Mouse (Mus musculus) forebrain, embryonic 12.5 days (tissue): Measurements from ENCODE around the gene Rdh12. TPM values are rescaled to one million over a fixed set of nuclear protein-coding genes. Genes with fewer than 3 reads are reported as not detected.
"Not testable (repeated sequence)": the region's sequence is repeated elsewhere in the genome, so short reads cannot be mapped to it uniquely, and the experiment has no call there.

ENCODE experiments used
- ATAC-seq: fragments of 200-750 bp; cut with Nextera tagmentation; 2 replicates; pipeline ENCODE4 v1.8.0; 2017; ENCODE audit warnings: moderate TSS enrichment; ENCODE audit not compliant: low FRiP score
- H3K27ac ChIP-seq: fragments of 300-500 bp; sonication (generic); 2 replicates; pipeline ENCODE4 v1.5.1; 2016; ENCODE audit warnings: mild to moderate bottlenecking
- H3K27me3 ChIP-seq: fragments of 300-500 bp; sonication (generic); 2 replicates; pipeline ENCODE4 v1.6.1; 2016; ENCODE audit warnings: mild to moderate bottlenecking
- H3K36me3 ChIP-seq: fragments of 300-500 bp; sonication (generic); replicated peaks from 2 replicates; pipeline ENCODE4 v1.6.1; 2016; ENCODE audit warnings: mild to moderate bottlenecking
- H3K4me1 ChIP-seq: fragments of 300-500 bp; sonication (generic); 2 replicates; pipeline ENCODE4 v1.6.1; 2016
- H3K4me2 ChIP-seq: fragments of 300-500 bp; sonication (generic); 2 replicates; pipeline ENCODE4 v1.6.1; 2016; ENCODE audit warnings: mild to moderate bottlenecking, moderate library complexity
- H3K4me3 ChIP-seq: fragments of 300-500 bp; sonication (generic); replicated peaks from 2 replicates; pipeline ENCODE4 v1.5.1; 2016; ENCODE audit warnings: mild to moderate bottlenecking
- H3K9ac ChIP-seq: fragments of 300-500 bp; sonication (generic); 2 replicates; pipeline ENCODE4 v1.6.1; 2016; ENCODE audit warnings: mild to moderate bottlenecking
- H3K9me3 ChIP-seq: fragments of 300-500 bp; sonication (generic); 2 replicates; pipeline ENCODE4 v1.6.1; 2016
- WGBS: fragments of 180-500 bp; shearing (Covaris S2); methylation state at CpG from one replicate; pipeline ENCODE4 v1.1.7; 2016; 5-methylcytosine and 5-hydroxymethylcytosine counted together
- polyA plus RNA-seq: library from polyadenylated mRNA; unstranded; fragments of >200 nt; fragmentation: Nextera tagmentation; extraction: Ambion mirVana; gene quantifications from 2 replicates; pipeline ENCODE4 v1.2.1, GENCODE M21; 2016

Gene Rdh12
- polyA plus RNA-seq: 1.4 and 1.5 TPM in 2 replicates

DNA sequence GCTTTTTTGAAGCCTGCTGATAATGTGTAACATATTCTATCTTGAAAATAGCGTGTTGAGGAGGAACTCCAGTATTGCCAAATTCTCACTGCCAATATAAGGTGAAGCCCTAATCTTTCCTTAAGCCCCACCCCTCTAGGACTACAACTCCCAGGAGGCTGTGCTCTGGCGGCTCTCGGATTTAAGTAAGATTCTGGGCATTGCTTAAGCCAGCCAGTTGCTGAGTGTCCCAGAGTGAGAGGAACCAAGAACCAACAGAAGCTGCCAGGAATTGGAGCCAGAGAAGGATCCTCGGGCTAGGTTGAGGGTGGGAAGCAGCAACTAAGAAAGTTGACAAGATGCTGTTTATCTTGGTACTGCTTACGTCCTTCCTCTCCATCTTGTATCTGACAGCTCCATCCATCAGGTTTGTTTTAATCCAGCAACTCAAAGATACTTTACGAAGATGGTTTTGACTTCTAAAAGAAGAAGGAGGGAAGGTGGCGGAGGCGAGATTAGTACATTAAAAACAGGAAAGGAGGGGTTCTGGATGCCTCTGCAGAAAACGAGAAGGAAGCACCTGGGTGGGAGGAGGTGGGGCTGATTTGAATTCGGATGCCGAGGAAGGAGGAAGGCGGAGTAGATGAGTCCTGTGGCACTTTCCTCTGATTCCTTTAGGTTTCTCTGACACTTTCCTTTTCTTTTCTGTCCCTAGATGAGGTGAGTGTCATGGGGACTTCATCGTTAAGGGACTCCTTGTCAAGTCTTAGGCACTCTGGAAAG is at the start of gene Rdh12:
Rdh12 (plus strand) TSS at position 212 of the 762 bp plus-strand sequence.
- Histone ChIP-seq H3K4me3 (peak within 1 kb of the TSS; percentile 46), H3K4me1 (peaks cover 8% of the 10 kb centered on the region), H3K27me3 (no peaks in the 10 kb centered on the region), H3K4me2 (peak within 1 kb of the TSS; percentile 72), H3K9ac (peak within 1 kb of the TSS; percentile 45; the same call in 1 of the 2 replicates), H3K36me3 (no peaks in the 10 kb centered on the region), H3K9me3 (no peaks in the 10 kb centered on the region), H3K27ac (no peak within 1 kb of the TSS)
- WGBS: 6% methylated on average over 13 of the region's 13 CpGs
- no peak for ATAC-seq

DNA sequence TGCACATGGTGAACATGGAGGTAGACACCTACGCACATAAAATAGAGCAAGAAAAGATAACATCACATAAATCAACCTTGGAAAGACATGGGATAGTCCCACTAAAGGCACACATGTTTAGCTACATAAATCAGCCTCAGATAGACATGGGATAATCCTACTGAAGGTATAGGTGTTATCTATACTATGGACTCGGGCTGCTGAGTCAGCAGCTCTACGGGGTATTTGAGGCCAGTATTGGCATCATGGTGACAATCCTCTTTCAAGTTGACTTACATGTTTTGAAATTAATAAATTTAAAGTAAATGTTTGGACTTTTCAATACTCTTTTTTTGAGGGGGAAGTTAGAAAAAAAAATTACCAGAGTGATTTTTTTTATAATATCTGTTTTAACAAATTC is 45.8 kb upstream of the Rdh12 start:
- H3K4me2 ChIP-seq: no peak overlapping the region
- WGBS: 92% methylated on average over 3 of the region's 3 CpGs
- no peak for ATAC-seq
- H3K27ac ChIP-seq: no peak overlapping the region
- H3K36me3 ChIP-seq: peaks cover 72% of the 10 kb centered on the region
- H3K4me3 ChIP-seq: no peak overlapping the region
- no peaks in the 10 kb centered on the region for H3K4me1 ChIP-seq
- H3K9ac ChIP-seq: no peak overlapping the region
- no peaks in the 10 kb centered on the region for H3K9me3 ChIP-seq
- H3K27me3 ChIP-seq: no peaks in the 10 kb centered on the region

DNA sequence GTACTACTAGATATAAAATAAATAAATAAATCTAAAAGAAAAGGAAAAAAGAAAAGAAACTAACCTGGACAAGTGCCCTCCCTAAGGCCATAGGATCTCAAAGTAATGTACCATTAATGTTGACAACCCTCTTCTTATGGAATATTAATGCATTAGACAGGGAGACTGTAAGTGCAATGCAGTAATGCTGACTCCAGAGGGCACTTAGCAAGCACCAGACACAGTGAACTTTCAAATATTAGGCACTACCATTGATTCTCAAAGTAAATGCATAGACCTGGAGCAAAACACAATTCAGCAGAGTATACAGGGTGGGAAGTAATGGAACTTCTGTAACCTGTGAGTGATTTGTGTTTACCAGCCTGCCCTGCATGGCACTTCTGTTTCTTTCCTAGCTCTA is 39.5 kb upstream of the Rdh12 start:
- Histone ChIP-seq H3K4me2 (no peak overlapping the region), H3K9ac (no peak overlapping the region), H3K9me3 (no peaks in the 10 kb centered on the region), H3K4me1 (peaks cover 9% of the 10 kb centered on the region), H3K4me3 (no peak overlapping the region), H3K27me3 (no peaks in the 10 kb centered on the region), H3K27ac (no peak overlapping the region), H3K36me3 (peaks cover 20% of the 10 kb centered on the region)
- ATAC-seq: no peak

DNA sequence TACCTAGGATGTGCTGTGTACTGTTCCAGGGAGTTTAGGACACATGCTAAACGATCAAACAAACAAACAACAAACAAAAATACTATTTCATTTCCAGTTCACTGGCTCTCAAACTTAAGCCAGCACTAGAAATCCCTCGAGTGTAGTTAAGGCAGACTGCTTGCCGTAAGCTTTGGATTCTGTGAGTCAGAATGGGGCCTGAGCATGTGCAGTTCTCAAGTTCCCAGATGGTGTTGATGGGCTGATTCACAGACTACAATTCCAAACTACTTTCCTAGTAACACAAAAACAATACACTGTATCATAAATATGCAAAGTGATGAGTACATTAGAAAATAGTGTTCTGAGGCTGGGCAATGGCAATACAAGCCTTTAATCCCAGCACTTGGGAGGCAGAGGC is 38.3 kb upstream of the Rdh12 start:
- Histone ChIP-seq H3K27me3 (no peaks in the 10 kb centered on the region), H3K4me2 (no peak overlapping the region), H3K9ac (no peak overlapping the region), H3K27ac (no peak overlapping the region), H3K36me3 (peaks cover 17% of the 10 kb centered on the region), H3K4me3 (no peak overlapping the region), H3K4me1 (peaks cover 9% of the 10 kb centered on the region), H3K9me3 (no peaks in the 10 kb centered on the region)
- no peak for ATAC-seq
- WGBS: 87% methylated on average over 3 of the region's 3 CpGs

DNA sequence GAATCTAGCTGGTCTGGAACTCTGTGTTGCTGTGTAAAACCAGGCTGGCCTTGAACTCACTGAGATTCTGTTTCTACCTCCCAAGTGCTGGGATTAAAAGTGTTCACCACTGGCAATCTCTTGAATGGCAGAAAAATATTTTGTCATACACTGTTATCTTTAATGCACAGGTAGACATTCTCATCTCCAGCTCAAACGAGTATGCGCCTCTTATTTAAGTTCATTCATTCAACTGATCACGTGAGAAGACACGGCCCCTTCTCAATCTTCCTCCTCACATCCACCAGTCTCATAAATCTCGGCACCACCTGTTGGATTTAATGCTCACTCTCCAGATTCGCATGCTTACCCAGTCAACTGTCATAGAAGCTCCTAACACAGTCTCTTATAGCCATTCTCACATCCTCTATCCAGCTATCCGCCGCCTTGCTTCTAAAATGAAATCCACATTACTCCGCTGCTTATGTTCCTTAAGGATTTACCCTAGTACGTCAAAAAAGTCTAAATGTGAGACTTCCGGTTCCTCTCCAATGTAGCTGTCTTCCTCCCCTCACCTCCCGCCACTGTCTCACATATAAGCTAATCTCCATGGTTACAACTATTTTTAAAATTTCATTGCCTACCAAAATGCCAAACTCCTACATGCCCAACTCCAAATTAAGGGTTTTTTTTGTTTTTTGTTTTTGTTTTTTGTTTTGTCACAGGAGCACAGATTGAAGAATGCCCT is 37.3 kb upstream of the Rdh12 start:
- H3K4me2 ChIP-seq: peak overlapping the region; percentile 67
- peaks cover 18% of the 10 kb centered on the region for H3K36me3 ChIP-seq
- peaks cover 9% of the 10 kb centered on the region for H3K4me1 ChIP-seq
- no peak overlapping the region for H3K27ac ChIP-seq
- 41% methylated on average over 12 of the region's 12 CpGs for WGBS
- H3K9ac ChIP-seq: peak overlapping the region; percentile 83
- H3K9me3 ChIP-seq: no peaks in the 10 kb centered on the region
- H3K4me3 ChIP-seq: peak overlapping the region; percentile 96
- no peaks in the 10 kb centered on the region for H3K27me3 ChIP-seq
- no peak for ATAC-seq

DNA sequence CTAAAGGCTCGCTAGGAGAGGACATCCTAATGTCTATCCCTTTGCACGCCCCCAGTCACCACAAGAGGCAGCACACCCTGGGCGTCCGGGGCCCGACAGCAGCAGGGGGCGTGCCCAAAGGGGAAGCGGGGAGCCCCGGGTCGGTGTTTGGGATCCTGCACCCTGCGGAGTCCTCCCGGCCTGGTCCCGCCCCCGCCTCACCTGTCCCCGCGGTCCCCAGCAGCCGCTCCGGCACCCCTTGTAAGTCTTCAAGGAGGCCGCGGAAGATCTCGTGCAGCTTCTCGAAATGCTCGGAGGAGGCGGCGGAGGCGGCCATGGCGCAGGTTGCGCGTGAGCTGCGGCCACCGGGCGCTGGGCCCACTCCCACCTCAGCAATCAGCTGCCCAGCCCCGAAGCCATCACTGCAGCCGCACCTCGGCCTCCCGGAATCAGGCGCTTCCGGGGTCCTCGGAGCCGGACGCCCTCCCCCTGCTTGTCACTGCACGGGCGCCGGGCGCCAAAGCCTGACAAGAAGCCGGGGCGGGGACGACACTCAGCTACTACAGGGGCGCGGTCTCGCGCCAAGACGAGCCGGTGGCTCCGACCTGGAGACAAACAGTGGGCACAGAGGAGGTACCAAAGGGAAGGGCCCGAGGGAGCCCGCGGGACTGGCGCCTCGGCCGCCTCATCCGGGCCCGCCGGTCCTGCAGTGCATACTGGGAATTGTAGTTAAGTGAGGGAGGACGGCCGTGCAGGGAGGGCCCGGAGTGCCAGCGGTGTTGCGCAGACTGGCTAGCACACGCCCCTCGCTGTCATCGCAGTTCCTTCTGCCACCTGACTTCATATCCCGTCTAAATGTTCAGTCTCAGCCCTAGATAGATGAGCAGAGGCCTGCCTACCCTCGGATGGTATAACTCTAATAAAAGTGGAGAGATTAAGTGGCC is 36.4 kb upstream of the Rdh12 start, which contains the start of gene Vti1b:
Vti1b (minus strand) TSS at position 649 of the 923 bp plus-strand sequence.
- peak within 1 kb of the TSS; percentile 95 for H3K27ac ChIP-seq
- WGBS: under 1% methylated on average over 69 of the region's 73 CpGs
- H3K27me3 ChIP-seq: no peaks in the 10 kb centered on the region
- no peaks in the 10 kb centered on the region for H3K9me3 ChIP-seq
- peak within 1 kb of the TSS; percentile 96 for H3K4me3 ChIP-seq
- H3K36me3 ChIP-seq: peaks cover 26% of the 10 kb centered on the region
- H3K9ac ChIP-seq: peak within 1 kb of the TSS; percentile 83
- peaks cover 9% of the 10 kb centered on the region for H3K4me1 ChIP-seq
- peak; percentile 97 for ATAC-seq
- H3K4me2 ChIP-seq: peak within 1 kb of the TSS; percentile 67

DNA sequence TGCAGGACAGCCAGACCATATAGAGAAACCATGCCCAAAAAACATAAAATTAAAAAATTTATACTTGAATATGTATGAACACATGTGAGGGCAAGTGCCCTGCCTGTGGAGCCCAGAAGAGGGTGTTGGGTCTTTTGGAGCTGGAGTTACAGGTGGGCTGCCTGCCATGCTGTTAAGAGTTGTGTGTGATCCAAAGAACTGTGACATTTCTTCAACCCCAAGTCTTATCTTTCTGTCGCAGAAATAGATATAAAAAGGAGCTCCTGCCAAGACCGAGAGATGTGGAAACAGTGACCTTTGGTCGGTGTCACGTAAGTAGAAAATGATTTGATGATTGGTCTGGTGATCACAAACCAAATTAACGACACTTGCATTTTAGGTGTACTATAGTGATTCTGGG is 35.0 kb upstream of the Rdh12 start:
- H3K4me1 ChIP-seq: peaks cover 9% of the 10 kb centered on the region
- no peaks in the 10 kb centered on the region for H3K9me3 ChIP-seq
- H3K9ac ChIP-seq: no peak overlapping the region
- WGBS: 86% methylated on average over 5 of the region's 5 CpGs
- peaks cover 26% of the 10 kb centered on the region for H3K36me3 ChIP-seq
- no peak overlapping the region for H3K4me3 ChIP-seq
- no peak for ATAC-seq
- no peaks in the 10 kb centered on the region for H3K27me3 ChIP-seq
- no peak overlapping the region for H3K27ac ChIP-seq
- H3K4me2 ChIP-seq: no peak overlapping the region

DNA sequence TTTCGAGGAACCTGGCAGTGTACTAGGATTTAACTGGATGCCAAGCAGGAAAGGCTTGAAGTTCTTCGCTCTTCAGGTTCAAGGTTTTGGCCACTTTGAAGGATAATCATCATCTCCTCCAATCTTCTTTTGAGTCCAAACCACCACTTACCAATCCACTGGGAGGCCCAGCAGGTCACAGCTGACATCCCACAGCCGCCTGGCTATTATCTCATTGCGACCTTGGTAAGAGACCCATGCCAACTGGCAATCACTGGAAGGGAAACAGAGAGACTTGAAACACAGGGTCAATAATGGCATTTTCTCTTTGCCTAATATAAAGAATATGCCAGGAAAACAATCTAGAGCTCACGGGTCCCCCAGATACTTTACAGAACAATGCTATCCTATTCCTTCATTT is 32.7 kb upstream of the Rdh12 start:
- H3K4me3 ChIP-seq: no peak overlapping the region
- peaks cover 35% of the 10 kb centered on the region for H3K36me3 ChIP-seq
- ATAC-seq: no peak
- WGBS: 94% methylated on average over 5 of the region's 5 CpGs
- H3K27me3 ChIP-seq: no peaks in the 10 kb centered on the region
- H3K9ac ChIP-seq: no peak overlapping the region
- no peak overlapping the region for H3K27ac ChIP-seq
- H3K4me1 ChIP-seq: peaks cover 9% of the 10 kb centered on the region
- H3K9me3 ChIP-seq: no peaks in the 10 kb centered on the region
- H3K4me2 ChIP-seq: no peak overlapping the region

DNA sequence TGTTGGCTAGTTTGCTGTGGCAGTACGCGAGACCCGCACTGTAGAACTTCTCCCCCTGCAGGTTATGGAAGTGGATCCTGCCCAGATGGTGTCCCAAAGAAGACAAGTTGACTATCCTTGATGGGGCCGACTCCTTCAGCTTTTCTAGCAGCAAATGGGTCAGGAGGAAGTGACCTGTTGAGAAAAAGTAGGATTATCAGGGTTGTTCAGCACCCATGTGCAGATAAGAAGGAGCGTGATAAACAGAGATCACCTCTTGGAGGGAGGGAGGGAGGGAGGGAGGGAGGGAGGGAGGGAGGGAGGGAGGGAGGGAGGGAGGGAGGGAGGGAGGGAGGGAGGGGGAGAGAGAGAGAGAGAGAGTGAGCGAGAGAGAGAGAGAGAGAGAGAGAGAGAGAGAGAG is 23.6 kb upstream of the Rdh12 start:
- H3K27me3 ChIP-seq, H3K9ac ChIP-seq, H3K9me3 ChIP-seq, ATAC-seq, H3K4me2 ChIP-seq, H3K4me1 ChIP-seq, H3K27ac ChIP-seq, H3K4me3 ChIP-seq: not testable (repeated sequence)
- peaks cover 74% of the 10 kb centered on the region for H3K36me3 ChIP-seq
- WGBS: 86% methylated on average over 5 of the region's 6 CpGs

DNA sequence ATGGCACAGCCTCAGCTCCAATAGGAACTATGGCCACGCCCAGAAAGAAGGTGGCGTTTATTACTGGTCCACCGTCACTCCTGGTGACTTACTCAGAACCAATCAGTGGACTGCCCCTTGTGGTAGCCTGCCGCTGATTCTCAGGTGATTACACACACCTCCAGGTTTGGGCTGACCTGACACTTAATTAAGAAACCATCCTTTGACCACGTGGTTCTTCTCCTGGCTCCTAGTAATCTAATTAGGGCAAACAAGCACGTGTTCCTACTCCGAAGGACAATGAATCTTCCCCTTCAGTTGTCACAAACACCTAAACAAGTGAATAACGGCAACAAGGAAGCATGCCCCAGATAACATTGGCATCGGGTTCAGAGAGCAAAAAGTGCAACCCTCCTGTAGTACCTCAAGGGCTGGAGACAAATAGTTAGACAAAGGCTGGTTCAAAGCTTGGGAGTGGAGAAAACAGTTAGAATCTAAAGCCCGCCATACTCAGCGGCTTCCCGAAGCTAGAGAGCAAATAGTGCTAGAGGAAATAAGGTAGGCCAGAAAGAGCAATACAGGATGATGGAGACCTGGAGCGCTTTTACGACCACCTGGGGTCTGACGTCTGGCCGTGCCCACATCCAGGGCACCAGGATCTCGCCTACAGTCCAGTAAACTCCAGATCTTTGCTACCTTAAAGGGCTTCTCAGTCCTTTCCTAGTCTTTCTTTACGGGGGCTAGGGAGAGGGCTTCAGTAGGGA is 17.6 kb upstream of the Rdh12 start:
- H3K4me1 ChIP-seq: peaks cover 20% of the 10 kb centered on the region
- peak overlapping the region; percentile 79 for H3K9ac ChIP-seq
- peaks cover 22% of the 10 kb centered on the region for H3K36me3 ChIP-seq
- ATAC-seq: peak; percentile 93
- H3K4me3 ChIP-seq: peak overlapping the region; percentile 74
- H3K9me3 ChIP-seq: no peaks in the 10 kb centered on the region
- no peaks in the 10 kb centered on the region for H3K27me3 ChIP-seq
- peak overlapping the region; percentile 81 for H3K4me2 ChIP-seq
- peak overlapping the region; percentile 65 for H3K27ac ChIP-seq
- WGBS: under 1% methylated on average over 18 of the region's 18 CpGs

DNA sequence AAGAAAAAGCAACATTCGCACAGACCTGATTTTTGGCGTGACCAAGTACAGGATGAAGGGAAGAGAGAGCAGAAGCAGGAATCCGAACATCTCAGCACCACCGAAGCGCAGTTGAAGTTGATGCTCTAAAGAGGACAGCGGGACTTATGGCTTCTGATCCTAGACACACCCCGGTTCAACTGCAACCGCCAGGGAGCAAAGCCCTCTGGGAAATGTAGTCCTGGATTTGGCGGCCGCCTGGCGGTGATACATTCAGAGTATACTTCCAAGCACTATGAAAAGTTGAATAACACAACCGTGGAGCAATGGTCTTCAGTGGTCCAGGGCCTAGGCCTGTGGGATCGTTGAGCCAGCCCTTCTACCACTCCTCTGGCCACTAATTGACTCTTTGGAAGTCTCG is 17.0 kb upstream of the Rdh12 start:
- 4% methylated on average over 14 of the region's 14 CpGs for WGBS
- no peaks in the 10 kb centered on the region for H3K9me3 ChIP-seq
- ATAC-seq: peak; percentile 84
- peaks cover 20% of the 10 kb centered on the region for H3K4me1 ChIP-seq
- H3K9ac ChIP-seq: peak overlapping the region; percentile 79
- H3K27ac ChIP-seq: 0 out of 2 replicates have a peak overlapping the region, but pooled peaks have one; percentile 65
- H3K27me3 ChIP-seq: no peaks in the 10 kb centered on the region
- peak overlapping the region; percentile 81 for H3K4me2 ChIP-seq
- H3K4me3 ChIP-seq: peak overlapping the region; percentile 74
- peaks cover 16% of the 10 kb centered on the region for H3K36me3 ChIP-seq
